10 mouse cellular contexts compared by ENCODE assay signal in the genomic region with DNA sequence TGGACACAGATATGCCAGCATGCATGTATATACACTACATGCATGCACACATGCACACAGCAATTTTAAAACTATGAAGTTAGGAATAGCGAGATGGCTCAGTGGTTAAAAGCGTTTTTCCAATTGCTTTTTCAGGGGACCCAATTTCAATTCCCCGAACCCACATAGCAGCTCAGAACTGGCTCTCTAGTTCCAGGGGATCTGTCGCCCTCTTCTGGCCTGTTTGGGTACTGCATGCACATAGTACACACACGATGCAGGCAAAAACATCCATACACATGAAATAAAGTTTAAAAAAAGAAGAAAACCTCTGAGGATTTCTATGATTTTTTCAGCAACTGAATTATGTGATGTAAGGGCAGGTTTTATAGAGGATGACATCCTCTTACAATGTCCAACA. TPM values are rescaled to one million over a fixed set of nuclear protein-coding genes. Genes with fewer than 3 reads are reported as not detected.
DNase-seq lines count a peak whose midpoint lies in the region; ATAC-seq and TF ChIP-seq lines count a peak whose summit lies in the region.
"Had no signal": no experiment of that assay in that cellular context is flagged by ENCODE, and none has a peak within 500 bp of the region (broad histone marks: within the 10 kb centered on the region; RNA-seq: fewer than 3 reads in every experiment).

No protein-coding gene starts in this region.

- no peak overlapping the region for H3K9ac ChIP-seq in hindbrain, embryonic 14.5 days
- no peak overlapping the region for H3K9ac ChIP-seq in midbrain, embryonic 11.5 days (ENCODE audit: low read length)
- H3K9ac ChIP-seq: hindbrain, embryonic 12.5 days; lung, embryonic 15.5 days had no signal

- no peak overlapping the region for H3K27ac ChIP-seq in hindbrain, embryonic 10.5 days
- no peak overlapping the region for H3K27ac ChIP-seq in hindbrain, embryonic 14.5 days
- H3K27ac ChIP-seq in midbrain, embryonic 10.5 days (replicated peaks), result no peak overlapping the region
- H3K27ac ChIP-seq in midbrain, embryonic 11.5 days (ENCODE audit: low read depth, low read length), result no peak overlapping the region
- H3K27ac ChIP-seq: hindbrain, embryonic 12.5 days; lung, embryonic 15.5 days had no signal

- H3K4me2 ChIP-seq in hindbrain, embryonic 14.5 days (replicated peaks), result no peak overlapping the region
- H3K4me2 ChIP-seq in midbrain, embryonic 11.5 days, result no peak overlapping the region
- H3K4me2 ChIP-seq: hindbrain, embryonic 12.5 days; lung, embryonic 15.5 days had no signal

- in situ Hi-C loops in Patski (cut with MboI; ENCODE audit: low pct_unique_long_range_greater_than_20kb), result loop anchor here (5.0 to 25.0 kb wide), 3 partner anchors 89 to 169 kb away; partner anchors contain the start of gene Olfr1344

- no peaks in the 10 kb centered on the region for H3K4me1 ChIP-seq in hindbrain, embryonic 10.5 days (replicated peaks)
- no peaks in the 10 kb centered on the region for H3K4me1 ChIP-seq in hindbrain, embryonic 14.5 days (replicated peaks; ENCODE audit: control insufficient read depth, insufficient read depth, low read length)
- no peaks in the 10 kb centered on the region for H3K4me1 ChIP-seq in midbrain, embryonic 10.5 days
- no peaks in the 10 kb centered on the region for H3K4me1 ChIP-seq in midbrain, embryonic 11.5 days (ENCODE audit: control insufficient read depth, insufficient read depth, low read length)
- H3K4me1 ChIP-seq: hindbrain, embryonic 12.5 days; lung, embryonic 15.5 days had no signal

- no peak for ATAC-seq in hindbrain, embryonic 14.5 days (ENCODE audit: low FRiP score)
- ATAC-seq in midbrain, embryonic 11.5 days (ENCODE audit: low FRiP score), result no peak
- no peak for ATAC-seq in Patski

- POLR2A ChIA-PET in Patski (lab: Charles Lee), result no interaction called here

- no peaks in the 10 kb centered on the region for H3K36me3 ChIP-seq in hindbrain, embryonic 10.5 days
- no peaks in the 10 kb centered on the region for H3K36me3 ChIP-seq in hindbrain, embryonic 14.5 days (replicated peaks; ENCODE audit: control insufficient read depth, insufficient read depth)
- H3K36me3 ChIP-seq in midbrain, embryonic 10.5 days, result no peaks in the 10 kb centered on the region
- H3K36me3 ChIP-seq in midbrain, embryonic 11.5 days (ENCODE audit: control insufficient read depth, insufficient read depth, low read length), result no peaks in the 10 kb centered on the region
- H3K36me3 ChIP-seq: hindbrain, embryonic 12.5 days; lung, embryonic 15.5 days had no signal

- WGBS in hindbrain, embryonic 10.5 days, result 66% methylated on average over 5 of the region's 5 CpGs
- WGBS in hindbrain, embryonic 14.5 days, result 63% methylated on average over 5 of the region's 5 CpGs
- 68% methylated on average over 5 of the region's 5 CpGs for WGBS in midbrain, embryonic 10.5 days
- 61% methylated on average over 5 of the region's 5 CpGs for WGBS in midbrain, embryonic 11.5 days

- DNase-seq in hindbrain, embryonic 10.5 days (ENCODE audit: low spot score), result peak; percentile 5
- DNase-seq in hindbrain, embryonic 14.5 days (ENCODE audit: low spot score), result no peak
- DNase-seq in midbrain, embryonic 10.5 days (ENCODE audit: low spot score), result peak; percentile 19
- DNase-seq in midbrain, embryonic 11.5 days (ENCODE audit: low spot score, missing footprints), result no peak
- DNase-seq in Patski (ENCODE audit: low read depth, low spot score), result no peak
- peak; percentile 6 for DNase-seq in naive thymus-derived CD4-positive, alpha-beta T cell, adult 2 months (ENCODE audit: low read depth)
- DNase-seq in cerebellum, adult 18-20 months, result no peak
- no peak for DNase-seq in urinary bladder, postnatal 4 days (ENCODE audit: low spot score in 2 of 2)

- H3K27me3 ChIP-seq in hindbrain, embryonic 10.5 days (ENCODE audit: insufficient read depth, poor library complexity, severe bottlenecking), result no peaks in the 10 kb centered on the region
- no peaks in the 10 kb centered on the region for H3K27me3 ChIP-seq in hindbrain, embryonic 14.5 days (ENCODE audit: control insufficient read depth, insufficient read depth, low read length)
- no peaks in the 10 kb centered on the region for H3K27me3 ChIP-seq in midbrain, embryonic 10.5 days (ENCODE audit: low read depth, poor library complexity, severe bottlenecking)
- no peaks in the 10 kb centered on the region for H3K27me3 ChIP-seq in midbrain, embryonic 11.5 days (ENCODE audit: control insufficient read depth, insufficient read depth, low read length)
- peaks cover 12% of the 10 kb centered on the region for H3K27me3 ChIP-seq in Patski
- H3K27me3 ChIP-seq: hindbrain, embryonic 12.5 days; lung, embryonic 15.5 days had no signal

- peaks cover 54% of the 10 kb centered on the region for H3K9me3 ChIP-seq in hindbrain, embryonic 10.5 days
- 0 out of 2 replicates have a peak, but pooled peaks cover 5% of the 10 kb centered on the region for H3K9me3 ChIP-seq in hindbrain, embryonic 14.5 days (ENCODE audit: control insufficient read depth, low read length)
- peaks cover 75% of the 10 kb centered on the region for H3K9me3 ChIP-seq in midbrain, embryonic 10.5 days (replicated peaks)
- H3K9me3 ChIP-seq in midbrain, embryonic 11.5 days (ENCODE audit: control insufficient read depth, low read length), result peaks cover 4% of the 10 kb centered on the region
- H3K9me3 ChIP-seq: lung, embryonic 15.5 days had no signal

- peak; percentile 65 for TF ChIP-seq CTCF in Patski (IDR thresholded peaks at IDR 0.05)

- CTCF ChIA-PET in Patski (lab: Charles Lee), result interaction anchor here (0.8 to 1.6 kb wide), 4 partner anchors 12 to 91 kb away, joined by 3 to 9 read pairs (median 4); no protein-coding TSS in a partner anchor

- H3K4me3 ChIP-seq in hindbrain, embryonic 10.5 days, result no peak overlapping the region
- no peak overlapping the region for H3K4me3 ChIP-seq in hindbrain, embryonic 14.5 days (replicated peaks; ENCODE audit: low read length)
- no peak overlapping the region for H3K4me3 ChIP-seq in midbrain, embryonic 10.5 days
- H3K4me3 ChIP-seq in midbrain, embryonic 11.5 days (ENCODE audit: low read depth, low read length), result no peak overlapping the region
- H3K4me3 ChIP-seq: hindbrain, embryonic 12.5 days; lung, embryonic 15.5 days had no signal

RNA-seq across cellular contexts. Expression of gene Olfr1349, which starts 3.4 kb away (rescaled TPM):
- not detected in 2 replicates for polyA plus RNA-seq in hindbrain, embryonic 10.5 days (2016; fragmentation: Nextera tagmentation; extraction: Ambion mirVana)
- not detected in 2 replicates for polyA plus RNA-seq in hindbrain, embryonic 14.5 days (2014; fragmentation: Nextera tagmentation; extraction: Ambion mirVana)
- not detected in 2 replicates for polyA plus RNA-seq in midbrain, embryonic 10.5 days (2016; fragmentation: Nextera tagmentation; extraction: Ambion mirVana)
- polyA plus RNA-seq in midbrain, embryonic 11.5 days (2014; fragmentation: Nextera tagmentation; extraction: Ambion mirVana), result not detected in 2 replicates
- not detected for polyA plus RNA-seq in Patski (2021)
- polyA plus RNA-seq: hindbrain, embryonic 12.5 days; lung, embryonic 15.5 days had no signal

RNA-seq across cellular contexts. Expression of gene Olfr1348, which starts 17.6 kb away (rescaled TPM):
- not detected in 2 replicates for polyA plus RNA-seq in hindbrain, embryonic 10.5 days (2016; fragmentation: Nextera tagmentation; extraction: Ambion mirVana)
- not detected in 2 replicates for polyA plus RNA-seq in hindbrain, embryonic 14.5 days (2014; fragmentation: Nextera tagmentation; extraction: Ambion mirVana)
- polyA plus RNA-seq in midbrain, embryonic 10.5 days (2016; fragmentation: Nextera tagmentation; extraction: Ambion mirVana), result not detected in 2 replicates
- polyA plus RNA-seq in midbrain, embryonic 11.5 days (2014; fragmentation: Nextera tagmentation; extraction: Ambion mirVana), result not detected in 2 replicates
- not detected for polyA plus RNA-seq in Patski (2021)
- polyA plus RNA-seq: hindbrain, embryonic 12.5 days; lung, embryonic 15.5 days had no signal

RNA-seq across cellular contexts. Expression of gene Olfr1347, which starts 26.6 kb away (rescaled TPM):
- not detected in 2 replicates for polyA plus RNA-seq in hindbrain, embryonic 10.5 days (2016; fragmentation: Nextera tagmentation; extraction: Ambion mirVana)
- not detected in 2 replicates for polyA plus RNA-seq in hindbrain, embryonic 14.5 days (2014; fragmentation: Nextera tagmentation; extraction: Ambion mirVana)
- not detected in 2 replicates for polyA plus RNA-seq in midbrain, embryonic 10.5 days (2016; fragmentation: Nextera tagmentation; extraction: Ambion mirVana)
- polyA plus RNA-seq in midbrain, embryonic 11.5 days (2014; fragmentation: Nextera tagmentation; extraction: Ambion mirVana), result not detected in 2 replicates
- not detected for polyA plus RNA-seq in Patski (2021)
- polyA plus RNA-seq: hindbrain, embryonic 12.5 days; lung, embryonic 15.5 days had no signal

RNA-seq across cellular contexts. Expression of gene Olfr1350, which starts 38.5 kb away (rescaled TPM):
- not detected in 2 replicates for polyA plus RNA-seq in hindbrain, embryonic 10.5 days (2016; fragmentation: Nextera tagmentation; extraction: Ambion mirVana)
- not detected in 2 replicates for polyA plus RNA-seq in hindbrain, embryonic 14.5 days (2014; fragmentation: Nextera tagmentation; extraction: Ambion mirVana)
- not detected in 2 replicates for polyA plus RNA-seq in midbrain, embryonic 10.5 days (2016; fragmentation: Nextera tagmentation; extraction: Ambion mirVana)
- not detected in 2 replicates for polyA plus RNA-seq in midbrain, embryonic 11.5 days (2014; fragmentation: Nextera tagmentation; extraction: Ambion mirVana)
- not detected for polyA plus RNA-seq in Patski (2021)
- polyA plus RNA-seq: hindbrain, embryonic 12.5 days; lung, embryonic 15.5 days had no signal

RNA-seq across cellular contexts. Expression of gene Olfr5, which starts 39.4 kb away (rescaled TPM):
- polyA plus RNA-seq in hindbrain, embryonic 10.5 days (2016; fragmentation: Nextera tagmentation; extraction: Ambion mirVana), result not detected in 2 replicates
- polyA plus RNA-seq in hindbrain, embryonic 14.5 days (2014; fragmentation: Nextera tagmentation; extraction: Ambion mirVana), result not detected in 2 replicates
- polyA plus RNA-seq in midbrain, embryonic 10.5 days (2016; fragmentation: Nextera tagmentation; extraction: Ambion mirVana), result not detected in 2 replicates
- not detected in 2 replicates for polyA plus RNA-seq in midbrain, embryonic 11.5 days (2014; fragmentation: Nextera tagmentation; extraction: Ambion mirVana)
- polyA plus RNA-seq in Patski (2021), result not detected
- polyA plus RNA-seq: hindbrain, embryonic 12.5 days; lung, embryonic 15.5 days had no signal

Comparison
In these comparisons a context has a peak if more than half of its experiments do, and no peak if none do; other contexts are left out.
1. DNase-seq: peak in hindbrain, embryonic 10.5 days (single experiment), midbrain, embryonic 10.5 days (single experiment) and naive thymus-derived CD4-positive, alpha-beta T cell, adult 2 months (single experiment); none in hindbrain, embryonic 14.5 days (single experiment), midbrain, embryonic 11.5 days (single experiment), Patski (single experiment), cerebellum, adult 18-20 months (0 of 2) and urinary bladder, postnatal 4 days (0 of 2).